Mouse (Mus musculus): Measurements from ENCODE around the gene Bmpr1b. TPM values are rescaled to one million over a fixed set of nuclear protein-coding genes. Genes with fewer than 3 reads are reported as not detected.

The Bmpr1b gene
- polyA plus RNA-seq, 1 experiment from 2014 or later: not detected

- no peaks in the 10 kb centered on the region for H3K36me3 ChIP-seq (replicated peaks; ENCODE audit: insufficient read depth, low read length)
- no peak overlapping the region for H3K9ac ChIP-seq (replicated peaks)
- DNase-seq (no peak), ATAC-seq (no peak)
- H3K4me1 ChIP-seq (ENCODE audit: insufficient read depth): no peaks in the 10 kb centered on the region
- no peaks in the 10 kb centered on the region for H3K9me3 ChIP-seq (ENCODE audit: low read length)
- TF ChIP-seq CTCF (IDR thresholded peaks at IDR 0.05; ENCODE audit: low read depth): no peak
- no peak for TF ChIP-seq EP300 (IDR thresholded peaks at IDR 0.05; ENCODE audit: low read depth)
- no peaks in the 10 kb centered on the region for H3K27me3 ChIP-seq (ENCODE audit: insufficient read depth, low read length)
- no peak overlapping the region for H3K27ac ChIP-seq (ENCODE audit: low read depth)
- no peak overlapping the region for H3K4me3 ChIP-seq (ENCODE audit: low read depth, low read length)
- no peak overlapping the region for H3K4me2 ChIP-seq (ENCODE audit: low read depth, low read length)
- 65% methylated on average over 5 of the region's 5 CpGs for WGBS (ENCODE audit: insufficient replicate concordance)
Observed at GRCm38 (mm10) chr3:141804133-141804532, 365.1 kb downstream of the Bmpr1b start.

- Histone ChIP-seq H3K9me3 (ENCODE audit: low read length) (no peaks in the 10 kb centered on the region), H3K27me3 (ENCODE audit: insufficient read depth, low read length) (no peaks in the 10 kb centered on the region), H3K4me1 (ENCODE audit: insufficient read depth) (no peaks in the 10 kb centered on the region), H3K4me2 (ENCODE audit: low read depth, low read length) (no peak overlapping the region), H3K4me3 (ENCODE audit: low read depth, low read length) (no peak overlapping the region), H3K9ac (replicated peaks) (no peak overlapping the region), H3K27ac (ENCODE audit: low read depth) (no peak overlapping the region), H3K36me3 (replicated peaks; ENCODE audit: insufficient read depth, low read length) (no peaks in the 10 kb centered on the region)
- ATAC-seq (no peak), DNase-seq (no peak)
- 58% methylated on average over 1 of the region's 1 CpGs for WGBS (ENCODE audit: insufficient replicate concordance)
- TF ChIP-seq CTCF (IDR thresholded peaks at IDR 0.05; ENCODE audit: low read depth): no peak
- no peak for TF ChIP-seq EP300 (IDR thresholded peaks at IDR 0.05; ENCODE audit: low read depth)
Observed at GRCm38 (mm10) chr3:141797789-141798188, 371.4 kb downstream of the Bmpr1b start.

- no peaks in the 10 kb centered on the region for H3K27me3 ChIP-seq (ENCODE audit: insufficient read depth, low read length)
- no peaks in the 10 kb centered on the region for H3K9me3 ChIP-seq (ENCODE audit: low read length)
- H3K4me2 ChIP-seq (ENCODE audit: low read depth, low read length): no peak overlapping the region
- no peak overlapping the region for H3K27ac ChIP-seq (ENCODE audit: low read depth)
- TF ChIP-seq EP300 (IDR thresholded peaks at IDR 0.05; ENCODE audit: low read depth) (no peak), CTCF (IDR thresholded peaks at IDR 0.05; ENCODE audit: low read depth) (no peak)
- ATAC-seq: no peak
- H3K36me3 ChIP-seq (replicated peaks; ENCODE audit: insufficient read depth, low read length): no peaks in the 10 kb centered on the region
- H3K4me1 ChIP-seq (ENCODE audit: insufficient read depth): no peaks in the 10 kb centered on the region
- DNase-seq: no peak
- H3K4me3 ChIP-seq (ENCODE audit: low read depth, low read length): no peak overlapping the region
- H3K9ac ChIP-seq (replicated peaks): no peak overlapping the region
Observed at GRCm38 (mm10) chr3:141797372-141797771, 371.9 kb downstream of the Bmpr1b start.

GRCm38 (mm10) chr3:141794371-141794770 lies 374.9 kb downstream of the Bmpr1b start:
- Histone ChIP-seq H3K27ac (ENCODE audit: low read depth) (no peak overlapping the region), H3K4me2 (ENCODE audit: low read depth, low read length) (no peak overlapping the region), H3K4me3 (ENCODE audit: low read depth, low read length) (no peak overlapping the region), H3K9ac (replicated peaks) (no peak overlapping the region), H3K27me3 (ENCODE audit: insufficient read depth, low read length) (no peaks in the 10 kb centered on the region), H3K4me1 (ENCODE audit: insufficient read depth) (no peaks in the 10 kb centered on the region), H3K36me3 (replicated peaks; ENCODE audit: insufficient read depth, low read length) (no peaks in the 10 kb centered on the region), H3K9me3 (ENCODE audit: low read length) (no peaks in the 10 kb centered on the region)
- no peak for ATAC-seq
- 78% methylated on average over 3 of the region's 3 CpGs for WGBS (ENCODE audit: insufficient replicate concordance)
- no peak for DNase-seq
- TF ChIP-seq CTCF (IDR thresholded peaks at IDR 0.05; ENCODE audit: low read depth) (no peak), EP300 (IDR thresholded peaks at IDR 0.05; ENCODE audit: low read depth) (no peak)

- H3K4me2 ChIP-seq (ENCODE audit: low read depth, low read length): no peak overlapping the region
- H3K9ac ChIP-seq (replicated peaks): no peak overlapping the region
- H3K4me3 ChIP-seq (ENCODE audit: low read depth, low read length): no peak overlapping the region
- no peaks in the 10 kb centered on the region for H3K9me3 ChIP-seq (ENCODE audit: low read length)
- H3K27me3 ChIP-seq (ENCODE audit: insufficient read depth, low read length): no peaks in the 10 kb centered on the region
- H3K4me1 ChIP-seq (ENCODE audit: insufficient read depth): no peaks in the 10 kb centered on the region
- TF ChIP-seq EP300 (IDR thresholded peaks at IDR 0.05; ENCODE audit: low read depth): no peak
- TF ChIP-seq CTCF (IDR thresholded peaks at IDR 0.05; ENCODE audit: low read depth): no peak
- 73% methylated on average over 2 of the region's 2 CpGs for WGBS (ENCODE audit: insufficient replicate concordance)
- ATAC-seq: no peak
- H3K36me3 ChIP-seq (replicated peaks; ENCODE audit: insufficient read depth, low read length): no peaks in the 10 kb centered on the region
- no peak for DNase-seq
- H3K27ac ChIP-seq (ENCODE audit: low read depth): no peak overlapping the region
Observed at GRCm38 (mm10) chr3:141793755-141794154, 375.5 kb downstream of the Bmpr1b start.

- Histone ChIP-seq H3K9ac (replicated peaks) (no peak overlapping the region), H3K4me3 (ENCODE audit: low read depth, low read length) (no peak overlapping the region), H3K4me2 (ENCODE audit: low read depth, low read length) (no peak overlapping the region), H3K4me1 (ENCODE audit: insufficient read depth) (no peaks in the 10 kb centered on the region), H3K9me3 (ENCODE audit: low read length) (no peaks in the 10 kb centered on the region), H3K36me3 (replicated peaks; ENCODE audit: insufficient read depth, low read length) (no peaks in the 10 kb centered on the region), H3K27ac (ENCODE audit: low read depth) (no peak overlapping the region), H3K27me3 (ENCODE audit: insufficient read depth, low read length) (no peaks in the 10 kb centered on the region)
- WGBS (ENCODE audit: insufficient replicate concordance): 69% methylated on average over 1 of the region's 1 CpGs
- no peak for ATAC-seq
- DNase-seq: no peak
- no peak for TF ChIP-seq EP300 (IDR thresholded peaks at IDR 0.05; ENCODE audit: low read depth)
- TF ChIP-seq CTCF (IDR thresholded peaks at IDR 0.05; ENCODE audit: low read depth): no peak
Observed at GRCm38 (mm10) chr3:141792106-141792505, 377.1 kb downstream of the Bmpr1b start.
